Mouse (Mus musculus): ENCODE measurements at regions not wholly inside any gene's neighbourhood (a gene's known extent, or its start where the extent isn't known, plus 50 kb on each side); places are given as distances from the start of the nearest gene placed in this dataset.
"Not testable (repeated sequence)": the region's sequence is repeated elsewhere in the genome, so short reads cannot be mapped to it uniquely, and the experiment has no call there.

GRCm38 (mm10) chr16:9016040-9016761 lies 186.3 kb downstream of the 1810013L24Rik start:
- DNase-seq (ENCODE audit: low spot score): no peak

GRCm38 (mm10) chr16:9016762-9017086 lies 186.8 kb downstream of the 1810013L24Rik start:
- no peak for DNase-seq (ENCODE audit: low spot score)

- DNase-seq (ENCODE audit: low spot score): no peak
These were observed 200.8 kb downstream of the 1810013L24Rik start for GRCm38 (mm10) chr16:9030717-9031116.

GRCm38 (mm10) chr16:9043271-9043670 lies 213.4 kb downstream of the 1810013L24Rik start:
- no peak for DNase-seq (ENCODE audit: low spot score)

- DNase-seq (ENCODE audit: low spot score): no peak
These were observed 217.0 kb downstream of the 1810013L24Rik start for GRCm38 (mm10) chr16:9046864-9047263.

GRCm38 (mm10) chr16:9054415-9054814 lies 224.5 kb downstream of the 1810013L24Rik start:
- no peak for DNase-seq (ENCODE audit: low spot score)

- no peak for DNase-seq (ENCODE audit: low spot score)
These were observed 226.5 kb downstream of the 1810013L24Rik start for GRCm38 (mm10) chr16:9056430-9056829.

GRCm38 (mm10) chr16:9071526-9071925 lies 241.6 kb downstream of the 1810013L24Rik start:
- DNase-seq (ENCODE audit: low spot score): no peak

GRCm38 (mm10) chr16:9071956-9072355 lies 242.1 kb downstream of the 1810013L24Rik start:
- DNase-seq (ENCODE audit: low spot score): not testable (repeated sequence)

- no peak for DNase-seq (ENCODE audit: low spot score)
These were observed 244.4 kb downstream of the 1810013L24Rik start for GRCm38 (mm10) chr16:9074295-9074694.

- DNase-seq (ENCODE audit: low spot score): no peak
These were observed 247.6 kb downstream of the 1810013L24Rik start for GRCm38 (mm10) chr16:9077451-9077850.

GRCm38 (mm10) chr16:9078405-9078942 lies 248.6 kb downstream of the 1810013L24Rik start:
- no peak for DNase-seq (ENCODE audit: low spot score)

GRCm38 (mm10) chr16:9083040-9083439 lies 253.1 kb downstream of the 1810013L24Rik start:
- no peak for DNase-seq (ENCODE audit: low spot score)

GRCm38 (mm10) chr16:9083740-9084139 lies 253.8 kb downstream of the 1810013L24Rik start:
- DNase-seq (ENCODE audit: low spot score): no peak

- no peak for DNase-seq (ENCODE audit: low spot score)
These were observed 254.7 kb downstream of the 1810013L24Rik start for GRCm38 (mm10) chr16:9084581-9084980.

GRCm38 (mm10) chr16:9085133-9085532 lies 255.2 kb downstream of the 1810013L24Rik start:
- no peak for DNase-seq (ENCODE audit: low spot score)

GRCm38 (mm10) chr16:9085977-9086376 lies 256.1 kb downstream of the 1810013L24Rik start:
- DNase-seq (ENCODE audit: low spot score): no peak

GRCm38 (mm10) chr16:9091790-9092189 lies 261.9 kb downstream of the 1810013L24Rik start:
- DNase-seq (ENCODE audit: low spot score): no peak

- DNase-seq (ENCODE audit: low spot score): peak; percentile 38
These were observed 262.4 kb downstream of the 1810013L24Rik start for GRCm38 (mm10) chr16:9092191-9092848.

- no peak for DNase-seq (ENCODE audit: low spot score)
These were observed 263.7 kb downstream of the 1810013L24Rik start for GRCm38 (mm10) chr16:9093593-9093992.

GRCm38 (mm10) chr16:9094201-9094600 lies 264.3 kb downstream of the 1810013L24Rik start:
- no peak for DNase-seq (ENCODE audit: low spot score)

- DNase-seq (ENCODE audit: low spot score): no peak
These were observed 276.3 kb downstream of the 1810013L24Rik start for GRCm38 (mm10) chr16:9106211-9106610.

- DNase-seq (ENCODE audit: low spot score): not testable (repeated sequence)
These were observed 276.8 kb downstream of the 1810013L24Rik start for GRCm38 (mm10) chr16:9106676-9107075.
